Mouse (Mus musculus): ENCODE results near the gene Mmgt2. TPM values are rescaled to one million over a fixed set of nuclear protein-coding genes. Genes with fewer than 3 reads are reported as not detected.
"Not testable (repeated sequence)": the region's sequence is repeated elsewhere in the genome, so short reads cannot be mapped to it uniquely, and the experiment has no call there.

Mmgt2 gene
- polyA plus RNA-seq, 1 experiment from 2014 or later = 26.4 TPM

DNA sequence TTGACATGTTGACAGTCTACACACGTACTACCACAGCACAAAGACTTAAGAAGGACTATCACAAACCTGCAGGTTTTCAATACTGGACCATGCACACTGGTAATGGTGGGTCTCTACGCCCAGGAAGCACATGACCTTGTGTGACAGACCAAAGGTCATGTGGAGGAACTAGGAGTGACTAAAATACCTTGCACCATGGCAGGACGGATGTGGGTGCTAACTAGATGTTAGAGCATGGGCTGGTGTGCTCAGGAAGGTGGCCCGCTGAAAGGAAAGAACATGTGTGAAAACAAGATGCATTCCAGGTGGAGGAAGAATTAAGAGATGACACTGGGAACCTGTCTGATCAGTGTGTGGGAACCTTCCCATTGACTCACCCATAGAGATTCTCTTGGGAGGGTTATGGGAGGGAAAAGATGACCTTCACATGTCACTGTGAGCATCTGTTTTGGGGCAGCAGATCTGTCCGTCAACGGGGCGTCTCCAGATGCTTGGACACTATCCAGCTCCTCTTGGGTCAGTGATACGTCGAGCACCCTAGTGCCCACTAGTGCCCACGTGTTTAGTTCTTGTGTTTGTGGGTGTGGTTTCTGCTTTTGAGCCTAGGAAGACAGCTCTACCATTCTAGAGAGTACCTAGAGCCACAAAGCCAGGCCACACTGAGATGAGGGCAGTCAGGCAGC is 4.6 kb upstream of the Mmgt2 start:
- Histone ChIP-seq H3K9me3 (ENCODE audit: control insufficient read depth, low read length) (no peaks in the 10 kb centered on the region), H3K36me3 (ENCODE audit: control insufficient read depth, insufficient read depth, low read length) (no peaks in the 10 kb centered on the region), H3K27ac (ENCODE audit: low read depth, low read length) (no peak overlapping the region; the same call in 1 of the 2 replicates), H3K4me3 (ENCODE audit: low read length) (no peak overlapping the region), H3K9ac (ENCODE audit: low read depth, low read length) (no peak overlapping the region), H3K4me2 (ENCODE audit: low read length) (no peak overlapping the region), H3K27me3 (replicated peaks; ENCODE audit: control insufficient read depth, insufficient read depth, low read length) (no peaks in the 10 kb centered on the region), H3K4me1 (ENCODE audit: control insufficient read depth, insufficient read depth, low read depth, low read length) (peaks cover 43% of the 10 kb centered on the region)
- no peak for ATAC-seq
- 85% methylated on average over 10 of the region's 10 CpGs for WGBS

DNA sequence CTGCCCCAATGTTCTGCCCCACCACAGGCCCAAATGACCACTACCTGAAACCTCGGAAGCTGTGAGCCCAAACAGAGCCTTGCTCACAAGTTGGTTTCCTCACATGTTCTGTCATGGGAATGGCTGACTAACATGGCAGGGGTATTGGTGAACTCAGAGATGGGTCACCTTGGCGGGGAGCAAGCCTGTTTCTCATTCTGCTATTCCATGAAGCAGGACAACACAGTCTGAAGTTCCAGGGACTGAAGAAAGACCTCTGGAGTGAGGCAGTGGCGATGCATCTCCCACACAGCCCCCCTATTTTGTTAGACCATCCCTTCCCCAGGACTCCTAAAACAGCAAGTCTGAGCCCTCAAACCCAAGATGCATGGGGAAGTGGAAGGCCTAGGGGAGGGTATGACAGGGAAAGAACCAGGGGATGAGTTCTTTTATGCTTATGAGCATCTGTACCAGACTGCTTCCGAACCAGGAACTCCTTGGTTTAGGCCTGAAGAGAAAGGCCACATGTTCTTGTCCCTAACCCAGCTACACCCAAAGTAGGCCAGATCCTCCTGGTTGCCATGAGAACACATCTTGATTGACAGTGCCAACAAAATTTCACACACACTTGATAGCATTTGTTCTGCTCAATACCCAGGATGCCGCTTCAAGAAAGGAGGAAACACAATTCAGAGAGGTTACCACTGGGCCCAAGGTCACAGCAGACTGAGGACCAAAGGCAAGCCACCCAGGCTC is 3.7 kb upstream of the Mmgt2 start:
- Histone ChIP-seq H3K4me2 (ENCODE audit: low read length) (peak overlapping the region; percentile 93; the same call in 1 of the 2 replicates), H3K9me3 (ENCODE audit: control insufficient read depth, low read length) (no peaks in the 10 kb centered on the region), H3K4me1 (ENCODE audit: control insufficient read depth, insufficient read depth, low read depth, low read length) (peaks cover 43% of the 10 kb centered on the region), H3K27me3 (replicated peaks; ENCODE audit: control insufficient read depth, insufficient read depth, low read length) (no peaks in the 10 kb centered on the region), H3K36me3 (ENCODE audit: control insufficient read depth, insufficient read depth, low read length) (no peaks in the 10 kb centered on the region), H3K27ac (ENCODE audit: low read depth, low read length) (no peak overlapping the region), H3K9ac (ENCODE audit: low read depth, low read length) (no peak overlapping the region), H3K4me3 (ENCODE audit: low read length) (no peak overlapping the region)
- 87% methylated on average over 5 of the region's 5 CpGs for whole genome bisulfite sequencing
- ATAC-seq = no peak

DNA sequence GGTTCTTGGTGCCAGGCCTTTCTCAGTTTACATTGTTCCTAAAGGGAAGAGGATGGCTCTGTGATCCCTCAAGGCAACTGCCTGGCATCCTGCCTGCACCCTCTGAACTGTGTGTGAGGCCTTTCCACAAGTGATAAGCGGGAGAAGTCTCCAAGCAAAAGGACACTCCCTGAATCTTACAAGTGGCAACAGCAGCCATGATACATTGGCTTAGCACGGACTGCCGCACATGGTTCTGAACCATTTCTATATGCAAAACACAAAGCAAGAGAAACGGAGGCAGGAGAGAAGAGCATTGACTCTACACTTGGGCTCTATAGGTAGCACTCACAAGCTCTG is 3.2 kb upstream of the Mmgt2 start:
- H3K36me3 ChIP-seq (ENCODE audit: control insufficient read depth, insufficient read depth, low read length) = no peaks in the 10 kb centered on the region
- H3K9me3 ChIP-seq (ENCODE audit: control insufficient read depth, low read length) = no peaks in the 10 kb centered on the region
- H3K27ac ChIP-seq (ENCODE audit: low read depth, low read length) = no peak overlapping the region
- 87% methylated on average over 4 of the region's 4 CpGs for WGBS
- no peak overlapping the region for H3K4me3 ChIP-seq (ENCODE audit: low read length)
- H3K4me1 ChIP-seq (ENCODE audit: control insufficient read depth, insufficient read depth, low read depth, low read length) = peaks cover 43% of the 10 kb centered on the region
- no peaks in the 10 kb centered on the region for H3K27me3 ChIP-seq (replicated peaks; ENCODE audit: control insufficient read depth, insufficient read depth, low read length)
- H3K9ac ChIP-seq (ENCODE audit: low read depth, low read length) = 0 out of 2 replicates have a peak overlapping the region, but pooled peaks have one; percentile 49
- no peak for ATAC-seq
- peak overlapping the region; percentile 93 for H3K4me2 ChIP-seq (ENCODE audit: low read length)

DNA sequence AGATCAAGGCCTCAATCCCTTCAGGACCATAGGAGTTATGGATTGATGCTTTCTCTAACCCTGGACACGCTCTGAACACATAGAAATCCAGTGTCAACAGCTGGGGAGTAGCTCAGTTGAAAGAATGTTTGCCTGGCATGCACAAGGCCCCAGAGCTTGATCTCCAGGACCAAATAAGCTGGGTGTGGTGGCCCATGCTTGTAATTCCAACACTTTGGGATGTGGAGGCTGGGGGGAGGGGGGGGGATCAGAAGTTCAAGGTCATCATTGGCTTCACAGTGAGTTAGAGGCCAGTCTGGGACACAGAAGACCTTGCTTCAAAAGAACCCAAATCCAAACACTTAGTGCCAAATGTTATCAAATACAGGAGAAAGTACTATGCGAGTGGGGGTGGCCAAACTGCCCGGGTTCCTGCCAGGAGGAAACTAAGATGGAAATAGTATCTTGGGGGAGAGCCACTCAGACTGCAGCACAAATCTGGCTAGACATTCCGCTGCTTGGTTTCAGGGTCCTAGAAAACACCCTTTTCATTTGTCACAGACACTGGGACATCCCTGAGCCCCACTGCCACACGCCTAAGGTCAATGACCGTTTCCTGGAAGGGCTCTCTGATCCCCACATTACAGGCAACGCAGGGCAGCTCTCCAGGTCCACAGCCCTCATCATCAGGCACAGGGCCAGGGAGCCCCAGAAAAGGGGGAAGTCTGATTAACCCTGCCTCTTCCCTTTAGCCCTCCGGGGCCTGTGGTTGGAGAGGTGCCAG is 2.6 kb upstream of the Mmgt2 start:
- H3K27me3 ChIP-seq (replicated peaks; ENCODE audit: control insufficient read depth, insufficient read depth, low read length) = no peaks in the 10 kb centered on the region
- peaks cover 43% of the 10 kb centered on the region for H3K4me1 ChIP-seq (ENCODE audit: control insufficient read depth, insufficient read depth, low read depth, low read length)
- no peak for ATAC-seq
- peak overlapping the region; percentile 93 for H3K4me2 ChIP-seq (ENCODE audit: low read length)
- H3K4me3 ChIP-seq (ENCODE audit: low read length) = peak overlapping the region; percentile 27
- 26% methylated on average over 8 of the region's 8 CpGs for WGBS
- H3K9me3 ChIP-seq (ENCODE audit: control insufficient read depth, low read length) = no peaks in the 10 kb centered on the region
- H3K9ac ChIP-seq (ENCODE audit: low read depth, low read length) = peak overlapping the region; percentile 49
- H3K36me3 ChIP-seq (ENCODE audit: control insufficient read depth, insufficient read depth, low read length) = no peaks in the 10 kb centered on the region
- H3K27ac ChIP-seq (ENCODE audit: low read depth, low read length) = 0 out of 2 replicates have a peak overlapping the region, but pooled peaks have one; percentile 11

DNA sequence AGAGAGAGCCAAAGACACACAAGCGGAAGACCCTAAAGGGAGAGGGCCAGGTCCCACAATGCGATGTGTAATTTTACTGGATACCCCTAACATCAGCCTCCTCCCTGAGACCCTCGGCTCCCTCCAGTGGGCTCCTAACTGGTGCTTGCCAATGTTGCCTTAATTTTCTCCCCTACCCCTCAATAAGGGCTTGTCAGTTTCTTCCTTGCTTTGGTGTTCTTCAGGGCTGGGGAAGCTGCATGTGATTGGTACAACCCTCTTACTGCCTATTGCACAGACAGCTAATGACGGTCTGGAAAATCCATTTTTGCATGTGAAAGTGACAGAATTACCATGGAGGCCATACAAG is 2.0 kb upstream of the Mmgt2 start:
- Histone ChIP-seq H3K36me3 (ENCODE audit: control insufficient read depth, insufficient read depth, low read length) (no peaks in the 10 kb centered on the region), H3K9ac (ENCODE audit: low read depth, low read length) (peak overlapping the region; percentile 49), H3K4me1 (ENCODE audit: control insufficient read depth, insufficient read depth, low read depth, low read length) (peaks cover 43% of the 10 kb centered on the region), H3K4me3 (ENCODE audit: low read length) (peak overlapping the region; percentile 27), H3K27me3 (replicated peaks; ENCODE audit: control insufficient read depth, insufficient read depth, low read length) (no peaks in the 10 kb centered on the region), H3K9me3 (ENCODE audit: control insufficient read depth, low read length) (no peaks in the 10 kb centered on the region), H3K4me2 (ENCODE audit: low read length) (peak overlapping the region; percentile 93), H3K27ac (ENCODE audit: low read depth, low read length) (0 out of 2 replicates have a peak overlapping the region, but pooled peaks have one; percentile 11)
- no peak for ATAC-seq
- 19% methylated on average over 4 of the region's 4 CpGs for WGBS

DNA sequence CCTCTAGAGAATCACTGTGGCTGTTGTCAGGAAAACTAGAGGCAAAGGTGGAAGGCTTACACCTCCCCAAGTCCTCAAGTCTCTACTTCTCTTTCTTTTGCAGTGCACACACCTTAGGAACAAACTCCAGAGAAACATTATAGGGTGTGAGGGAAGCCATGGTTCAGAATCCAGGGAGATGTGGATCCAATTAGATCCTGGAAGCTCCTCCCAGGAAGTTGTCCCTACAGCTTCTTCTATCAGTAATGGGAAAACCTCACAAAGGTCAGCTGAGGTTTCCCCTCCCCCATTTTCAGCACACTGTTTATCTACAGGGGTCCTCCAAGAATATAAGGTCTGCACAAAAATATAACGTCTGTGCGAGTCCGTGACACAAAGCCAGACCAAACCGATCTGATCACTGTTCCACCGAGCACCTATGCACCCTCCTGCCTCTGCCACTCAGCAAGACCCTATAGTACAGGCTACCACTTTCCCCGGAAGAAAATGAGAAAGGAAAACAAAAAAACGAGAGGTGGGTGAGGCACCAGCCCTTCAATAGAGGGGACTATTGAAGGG is 1.4 kb upstream of the Mmgt2 start:
- Histone ChIP-seq H3K4me2 (ENCODE audit: low read length) (peak overlapping the region; percentile 93), H3K4me3 (ENCODE audit: low read length) (peak overlapping the region; percentile 80), H3K27ac (ENCODE audit: low read depth, low read length) (peak overlapping the region; percentile 78; the same call in 1 of the 2 replicates), H3K4me1 (ENCODE audit: control insufficient read depth, insufficient read depth, low read depth, low read length) (peaks cover 43% of the 10 kb centered on the region), H3K9ac (ENCODE audit: low read depth, low read length) (peak overlapping the region; percentile 88), H3K27me3 (replicated peaks; ENCODE audit: control insufficient read depth, insufficient read depth, low read length) (no peaks in the 10 kb centered on the region), H3K9me3 (ENCODE audit: control insufficient read depth, low read length) (no peaks in the 10 kb centered on the region), H3K36me3 (ENCODE audit: control insufficient read depth, insufficient read depth, low read length) (no peaks in the 10 kb centered on the region)
- ATAC-seq = no peak
- WGBS = 42% methylated on average over 7 of the region's 7 CpGs

DNA sequence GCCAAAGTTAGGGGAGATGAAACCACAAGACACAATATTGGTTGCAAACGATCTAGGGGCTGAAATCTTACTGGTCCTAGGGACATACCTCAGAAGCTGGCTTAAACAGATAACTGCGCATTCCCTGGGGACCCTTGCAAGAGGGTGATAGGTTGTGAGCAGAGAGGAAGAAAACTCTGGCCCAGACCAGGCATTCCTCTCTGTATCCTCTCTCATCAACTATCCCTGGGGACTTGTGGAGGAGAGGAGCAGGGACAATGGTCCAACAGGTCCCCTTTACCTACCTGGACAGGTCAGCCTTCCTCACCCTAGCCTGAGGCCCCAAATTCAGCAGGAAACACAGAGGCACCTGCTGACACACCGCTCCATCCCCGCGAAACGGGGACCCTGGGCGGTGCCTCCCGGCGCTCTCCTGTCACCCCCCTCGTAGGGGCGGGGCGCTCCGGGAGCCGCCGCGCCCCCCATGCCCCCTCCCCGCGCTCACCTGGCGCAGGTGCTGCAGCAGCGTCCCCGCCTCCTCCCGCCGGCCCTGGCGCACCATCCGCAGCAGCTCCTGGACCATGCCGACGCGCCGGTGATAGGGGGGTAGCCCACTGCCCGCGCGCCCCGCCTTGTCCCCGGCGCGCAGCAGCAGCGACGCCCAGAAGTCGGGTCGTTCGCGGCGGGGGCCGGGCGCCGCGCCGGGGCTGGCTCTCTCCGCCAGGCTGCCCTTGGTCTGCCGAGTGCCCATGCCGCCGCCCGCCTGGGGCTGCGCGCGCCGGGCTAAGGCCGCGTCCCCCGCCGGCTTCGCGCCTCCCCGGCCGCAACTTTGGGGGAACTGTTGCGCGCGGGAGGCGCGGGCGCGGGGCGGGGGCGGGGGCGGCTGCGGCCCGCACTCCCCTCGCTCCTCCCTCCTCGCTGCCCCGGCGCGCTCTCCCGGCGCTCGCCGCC is 538 bp upstream of the Mmgt2 start, which contains the start of gene Lrrc75a:
TSS of gene Lrrc75a (minus strand) at position 863 of the 930 bp plus-strand sequence.
- under 1% methylated on average over 28 of the region's 86 CpGs for WGBS
- Histone ChIP-seq H3K4me1 (ENCODE audit: control insufficient read depth, insufficient read depth, low read depth, low read length) (peaks cover 39% of the 10 kb centered on the region), H3K4me2 (ENCODE audit: low read length) (peak within 1 kb of the TSS; percentile 93), H3K27ac (ENCODE audit: low read depth, low read length) (peak within 1 kb of the TSS; percentile 78), H3K36me3 (ENCODE audit: control insufficient read depth, insufficient read depth, low read length) (no peaks in the 10 kb centered on the region), H3K9ac (ENCODE audit: low read depth, low read length) (peak within 1 kb of the TSS; percentile 88), H3K4me3 (ENCODE audit: low read length) (peak within 1 kb of the TSS; percentile 80), H3K27me3 (replicated peaks; ENCODE audit: control insufficient read depth, insufficient read depth, low read length) (no peaks in the 10 kb centered on the region), H3K9me3 (ENCODE audit: control insufficient read depth, low read length) (no peaks in the 10 kb centered on the region)
- peak; percentile 67 for ATAC-seq

DNA sequence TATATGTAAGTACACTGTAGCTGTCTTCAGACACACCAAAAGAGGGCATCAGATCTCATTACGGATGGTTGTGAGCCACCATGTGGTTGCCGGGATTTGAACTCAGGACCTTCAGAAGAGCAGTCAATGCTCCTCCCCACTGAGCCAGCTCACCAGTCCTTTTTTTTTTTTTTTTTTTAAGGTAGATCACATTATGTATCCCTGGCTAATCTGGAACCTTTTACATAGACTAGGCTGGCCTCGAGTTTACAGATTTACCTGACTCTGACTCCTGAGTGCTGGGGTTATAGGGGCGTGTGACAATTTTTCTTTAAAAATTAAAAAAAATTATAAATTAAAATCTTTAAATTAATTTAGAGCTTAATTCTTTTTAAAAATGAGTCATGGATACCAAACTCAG is 1.3 kb downstream of the Mmgt2 start:
- not testable (repeated sequence) for H3K36me3 ChIP-seq (ENCODE audit: control insufficient read depth, insufficient read depth, low read length); H3K9ac ChIP-seq (ENCODE audit: low read depth, low read length); ATAC-seq; H3K9me3 ChIP-seq (ENCODE audit: control insufficient read depth, low read length); H3K27me3 ChIP-seq (replicated peaks; ENCODE audit: control insufficient read depth, insufficient read depth, low read length); H3K27ac ChIP-seq (ENCODE audit: low read depth, low read length); H3K4me2 ChIP-seq (ENCODE audit: low read length); H3K4me3 ChIP-seq (ENCODE audit: low read length)
- 77% methylated on average over 4 of the region's 4 CpGs for WGBS
- peaks cover 29% of the 10 kb centered on the region for H3K4me1 ChIP-seq (ENCODE audit: control insufficient read depth, insufficient read depth, low read depth, low read length)

Data from hindbrain, embryonic 16.5 days (tissue).